Mouse (Mus musculus) testis, adult 2 months (tissue): ENCODE measurements around the gene Myo1g.

Experiments
- CTCF ChIP-seq: fragments of 200-500 bp; IDR thresholded peaks from 2 replicates; pipeline ENCODE4 v1.5.1; 2012; ENCODE audit warnings: low read depth, mild to moderate bottlenecking, inconsistent platforms, low read length, moderate library complexity; ENCODE audit not compliant: control insufficient read depth, insufficient read depth, insufficient replicate concordance
- POLR2A ChIP-seq: fragments of 200-500 bp; IDR thresholded peaks from 2 replicates; pipeline ENCODE4 v1.6.1; 2012; ENCODE audit warnings: low read depth, mild to moderate bottlenecking, inconsistent platforms, low read length, moderate library complexity; ENCODE audit not compliant: control insufficient read depth

GRCm38 (mm10) chr11:6547696-6548325 is 27.0 kb upstream of the Myo1g start:
- TF ChIP-seq CTCF (no peak), POLR2A (no peak)
